Mouse (Mus musculus) erythroblast, embryonic 14.5 days (primary cell): ENCODE results near the gene Atxn1.

Experiments
- GATA1 ChIP-seq: IDR thresholded peaks from 2 replicates; pipeline ENCODE4 v1.6.1; 2012; ENCODE audit warnings: low read length, inconsistent platforms, mixed read lengths
- TAL1 ChIP-seq: IDR thresholded peaks from 3 replicates; pipeline ENCODE4 v1.6.1; 2012; ENCODE audit warnings: low read length, inconsistent platforms, mixed read lengths

- no peak for TF ChIP-seq GATA1
- TF ChIP-seq TAL1, result no peak
Measured at GRCm38 (mm10) chr13:45630518-45631290, 334.1 kb downstream of the Atxn1 start.
